Mouse (Mus musculus) layer of hippocampus, postnatal 14 days (tissue): Measurements from ENCODE around the gene Abi3. TPM values are rescaled to one million over a fixed set of nuclear protein-coding genes. Genes with fewer than 3 reads are reported as not detected.
A peak's percentile ranks its signal among the peaks of the same experiment; 100 is the strongest.

ENCODE experiments used
- DNase-seq, 2 experiments: peaks; one replicate each; pipeline ENCODE4 v3.0.0; 2021 to 2022; ENCODE audit warnings: low spot score in 2 of 2, mixed read lengths in 1 of 2
- total RNA-seq, 2 experiments: library from RNA; stranded (reverse); gene quantifications; 2 replicates each; pipeline ENCODE4 v1.2.3; 2021

The Abi3 gene
- total RNA-seq, 2 experiments from 2014 or later = 6.0 to 6.7 TPM

DNA sequence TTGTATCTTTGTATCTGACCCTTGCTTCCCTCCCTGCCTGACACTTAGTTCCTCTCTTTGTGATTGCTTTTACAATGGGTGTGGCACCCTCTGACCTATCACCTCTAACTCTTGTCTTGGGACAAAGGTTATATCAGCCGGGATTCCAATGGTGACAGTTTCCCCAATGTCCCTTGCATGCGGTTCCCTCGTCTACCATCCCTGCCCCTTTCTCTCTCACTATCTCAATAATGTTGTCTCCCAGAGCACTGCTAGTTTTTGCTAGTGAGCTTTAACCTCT, 15.2 kb downstream of the Abi3 start:
- DNase-seq = no peak

DNA sequence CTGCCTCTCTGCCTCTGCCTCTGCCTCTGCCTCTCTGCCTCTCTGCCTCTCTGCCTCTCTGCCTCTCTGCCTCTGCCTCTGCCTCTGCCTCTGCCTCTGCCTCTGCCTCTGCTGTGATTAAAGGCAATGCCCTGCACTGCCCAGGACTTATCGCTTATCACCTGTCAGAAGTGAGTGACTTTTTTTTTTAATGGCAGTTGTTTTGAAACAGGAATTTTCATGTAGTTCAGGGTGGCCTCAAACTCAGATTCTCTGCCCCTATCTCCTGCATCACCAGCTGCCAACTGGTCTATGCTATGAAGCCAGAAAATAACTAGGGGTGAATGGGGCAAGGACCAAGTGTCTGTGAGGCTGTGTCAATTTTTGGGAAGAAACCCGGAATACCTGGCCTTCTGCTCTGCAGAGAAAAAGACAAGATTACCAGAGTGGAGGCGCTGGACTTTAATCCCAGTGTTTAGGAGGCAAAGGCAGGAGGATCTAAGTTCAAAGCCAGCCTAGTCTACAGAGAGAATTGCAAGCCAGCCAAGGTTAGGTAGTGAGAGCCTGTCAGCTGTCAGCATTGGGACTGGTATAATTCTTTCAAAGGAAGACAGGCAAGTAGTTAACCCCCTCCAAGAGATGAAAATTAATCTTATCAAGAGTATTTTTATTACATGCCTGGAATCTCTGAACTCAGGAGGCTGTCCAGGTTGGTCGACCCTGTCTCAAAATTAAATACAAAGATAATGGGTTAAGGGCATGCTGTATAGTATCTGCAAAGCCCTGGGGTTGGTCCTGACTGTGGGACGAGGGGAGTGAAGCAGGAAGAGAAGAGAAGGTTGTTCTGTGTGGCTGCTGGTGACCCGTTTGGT, 15.7 kb downstream of the Abi3 start:
- DNase-seq = no peak

DNA sequence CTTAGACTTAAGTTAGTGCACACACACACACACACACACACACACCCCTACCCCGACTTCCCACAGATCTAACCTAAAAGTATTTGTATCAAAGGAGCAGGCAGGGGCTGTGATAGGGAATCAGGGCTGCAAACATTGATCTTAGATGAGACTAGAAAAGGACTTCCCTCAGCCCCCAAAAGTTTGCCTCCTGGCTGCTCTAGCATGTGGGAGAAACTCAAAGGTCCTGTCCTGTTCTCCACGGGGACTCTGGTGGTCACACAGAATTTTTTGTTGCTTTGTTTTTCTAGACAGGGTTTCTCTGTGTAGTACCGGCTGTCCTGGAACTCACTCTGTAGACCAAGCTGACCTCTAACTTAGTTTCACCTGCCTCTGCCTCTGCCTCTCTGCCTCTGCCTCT, 16.7 kb downstream of the Abi3 start:
- no peak for DNase-seq

DNA sequence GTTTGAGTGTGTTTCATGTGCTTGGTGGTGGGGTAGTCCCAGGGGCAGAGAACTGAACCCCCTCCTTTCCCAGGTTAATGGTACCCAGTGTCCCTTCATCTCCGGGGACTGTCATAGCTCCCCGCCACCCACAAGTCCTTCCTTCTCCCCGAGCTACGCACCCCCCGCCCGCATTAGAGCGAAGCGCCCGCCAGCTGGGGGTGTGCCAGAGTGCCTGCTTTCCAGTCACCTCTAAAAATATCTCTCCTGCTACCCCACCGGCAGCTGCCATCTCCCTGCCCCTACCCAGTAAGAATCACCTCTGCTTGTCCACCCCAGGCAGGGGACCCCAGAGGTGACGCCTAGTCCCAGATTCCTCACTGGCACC, 17.4 kb downstream of the Abi3 start:
- DNase-seq = peak in 1 of 2 experiments; percentile 55

DNA sequence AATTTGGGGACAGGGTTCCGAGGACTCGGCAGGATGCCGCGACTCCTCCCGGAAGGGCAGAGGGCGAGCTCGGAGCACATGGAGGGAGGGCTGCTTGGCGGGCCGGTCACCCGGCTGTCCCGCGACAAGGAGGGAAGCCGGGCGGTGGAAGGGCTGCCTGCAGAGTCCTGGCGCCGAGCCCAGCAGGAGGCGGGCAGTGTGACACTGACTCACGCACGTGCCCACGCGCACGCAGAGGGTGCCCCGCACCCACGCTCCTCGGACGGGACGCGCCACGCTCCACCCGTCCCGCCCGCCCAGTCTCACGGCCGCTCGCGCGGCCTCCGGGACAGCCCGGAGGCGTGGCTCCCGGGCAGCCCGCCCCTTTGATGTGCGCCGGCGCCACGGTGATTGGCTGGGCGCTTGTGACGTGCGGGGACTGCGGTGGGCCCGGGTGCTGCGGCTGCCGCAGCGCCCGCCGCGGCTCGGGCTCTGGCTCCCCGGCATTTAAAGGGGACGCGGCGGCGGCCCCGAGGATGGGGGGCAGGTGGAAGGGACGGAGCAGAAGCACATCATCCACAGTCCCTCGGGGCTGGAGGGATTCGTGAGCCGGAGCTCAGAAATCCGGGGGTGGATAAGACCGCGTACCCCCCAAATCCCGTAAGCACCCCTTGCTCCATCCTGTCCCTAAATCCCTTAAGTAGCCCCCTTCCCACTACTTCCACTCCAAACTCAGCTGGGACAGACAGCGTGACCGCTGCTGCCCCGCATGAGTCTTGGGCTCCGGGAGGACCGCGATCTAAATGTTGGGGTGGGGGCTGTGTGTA, 18.0 kb downstream of the Abi3 start, which contains the start of gene Phospho1:
Gene Phospho1 (plus strand): TSS at position 429 of the 806 bp plus-strand sequence.
- DNase-seq = peak; percentile 85 to 87

DNA sequence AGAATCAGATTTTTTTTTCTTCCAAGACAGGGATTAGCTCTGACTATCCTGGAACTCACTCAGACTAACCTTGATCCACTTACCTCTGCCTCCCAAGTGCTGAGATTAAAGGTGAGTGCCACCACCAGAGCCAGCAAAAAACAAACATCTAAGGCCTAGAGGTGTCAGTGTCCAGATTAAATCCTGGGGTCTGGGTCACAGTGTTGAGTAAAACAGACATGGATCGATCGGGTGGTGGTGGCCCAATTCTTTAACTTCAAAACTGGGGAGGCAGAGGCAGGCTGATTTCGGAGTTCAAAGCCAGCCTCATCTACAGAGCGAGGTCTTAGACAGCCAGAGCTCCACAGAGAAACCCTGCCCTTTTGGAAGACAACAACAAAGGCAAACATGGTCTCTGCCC, 19.8 kb downstream of the Abi3 start:
- DNase-seq = no peak

DNA sequence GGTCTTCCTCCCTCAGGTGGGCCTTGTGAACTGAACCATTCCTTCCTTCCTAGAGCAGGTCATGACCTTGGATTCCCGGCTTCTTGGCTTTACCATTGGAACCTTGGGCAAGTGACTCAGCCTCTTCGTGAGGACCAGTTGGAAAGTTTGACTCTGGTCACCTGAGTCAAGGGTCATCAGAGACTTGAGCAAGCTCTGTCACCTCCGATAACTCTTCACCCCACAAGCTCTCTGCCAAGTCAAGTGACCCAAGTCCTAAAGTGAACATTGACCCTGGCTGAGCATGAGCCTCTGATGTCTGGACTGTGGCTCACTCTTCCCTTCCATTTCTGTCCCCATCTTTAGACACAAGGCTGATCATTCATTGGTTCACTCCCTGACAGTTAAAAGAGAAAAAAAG, 20.8 kb downstream of the Abi3 start:
- no peak for DNase-seq

DNA sequence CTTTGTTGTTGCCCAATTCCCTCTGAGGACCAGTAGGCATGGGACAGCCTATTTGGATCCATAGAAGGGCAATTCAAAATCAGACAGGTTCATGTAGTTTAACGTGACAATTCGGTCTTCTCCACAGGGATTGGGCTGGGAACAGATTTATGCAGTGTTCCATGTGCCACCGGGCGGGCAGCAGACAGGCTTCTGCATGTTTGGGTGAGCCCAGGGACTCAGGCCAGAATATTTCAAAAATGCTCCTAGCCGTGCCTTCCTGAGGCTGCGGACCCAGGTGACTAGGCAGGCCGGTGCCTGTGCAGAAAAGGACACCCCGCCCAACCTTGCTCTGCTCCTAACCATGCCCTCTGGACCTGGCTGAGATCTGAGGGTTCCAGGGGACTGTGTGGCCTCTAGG, 23.1 kb downstream of the Abi3 start:
- DNase-seq = no peak

DNA sequence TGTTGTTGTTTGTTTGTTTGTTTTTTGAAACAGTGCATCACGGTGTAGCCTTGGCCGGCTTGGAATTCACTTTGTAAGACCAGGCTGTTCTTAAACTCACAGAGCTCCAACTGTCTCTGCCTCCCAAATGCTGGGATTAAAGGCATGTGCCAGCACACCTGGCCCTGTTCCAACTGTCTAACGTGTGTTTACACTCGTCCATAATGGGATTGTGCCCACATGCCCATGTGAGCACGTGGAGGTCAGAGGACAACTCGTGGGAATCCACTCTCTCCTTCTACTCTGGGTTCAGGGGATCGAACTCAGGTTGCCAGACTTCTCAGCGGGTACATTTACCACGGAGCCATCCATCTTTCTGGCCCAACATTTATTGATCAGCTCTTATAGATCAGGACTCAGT, 26.9 kb downstream of the Abi3 start:
- no peak for DNase-seq

DNA sequence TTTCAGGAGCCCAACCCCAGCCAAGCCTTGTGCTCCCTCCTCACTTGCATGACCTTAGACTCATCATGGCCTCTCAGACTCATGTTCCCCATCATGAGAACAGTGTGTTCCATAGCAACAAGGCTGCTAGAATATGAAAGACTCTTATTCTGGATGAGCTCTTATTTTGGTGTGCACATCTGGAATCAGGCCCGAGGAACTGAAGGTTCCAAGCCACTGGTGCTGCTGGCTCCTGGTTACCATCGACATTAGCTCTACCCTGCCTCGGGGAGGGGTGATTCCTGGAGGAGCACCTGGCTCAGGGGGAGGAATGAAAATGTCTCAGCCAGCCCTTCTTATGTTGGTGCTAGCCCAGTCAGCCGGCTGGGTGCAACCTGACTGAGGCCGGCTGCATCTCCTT, 27.4 kb downstream of the Abi3 start:
- no peak for DNase-seq

DNA sequence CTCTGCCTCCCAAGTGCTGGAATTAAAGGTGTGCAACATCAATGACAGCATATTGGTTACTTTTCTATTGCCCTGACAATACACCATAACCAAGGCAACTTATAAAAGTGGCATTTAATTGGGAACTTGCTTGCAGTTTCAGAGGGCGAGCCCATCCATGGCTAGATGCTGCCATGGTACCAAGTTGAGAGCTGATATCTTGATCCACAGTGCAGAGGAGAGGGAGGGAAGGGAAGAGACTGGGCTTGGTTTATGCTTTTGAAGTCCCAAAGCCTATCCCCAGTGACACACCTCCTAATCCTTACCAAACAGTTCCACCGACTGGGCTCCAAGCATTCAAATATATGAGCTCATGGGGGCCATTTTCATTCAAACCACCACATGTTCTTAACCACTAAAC, 28.2 kb downstream of the Abi3 start:
- DNase-seq = no peak

DNA sequence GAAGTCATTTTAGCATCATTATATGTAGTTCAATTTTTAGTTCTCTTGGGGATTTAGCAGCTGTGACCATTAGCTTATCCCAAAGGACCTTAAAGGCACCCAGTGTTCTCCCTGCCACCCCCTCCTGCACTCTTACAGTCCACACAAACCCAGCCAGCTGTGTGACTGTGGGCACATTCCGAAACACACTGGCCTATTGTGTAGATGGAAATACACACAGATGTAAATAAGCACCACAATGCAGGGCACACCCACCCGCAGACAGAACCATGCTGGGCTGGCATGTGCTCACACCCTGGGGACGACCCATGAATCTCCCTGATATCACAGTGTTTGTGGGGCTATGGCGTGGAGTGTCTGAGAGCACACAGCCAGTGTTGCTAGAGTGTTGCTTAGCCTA, 30.1 kb downstream of the Abi3 start:
- no peak for DNase-seq

DNA sequence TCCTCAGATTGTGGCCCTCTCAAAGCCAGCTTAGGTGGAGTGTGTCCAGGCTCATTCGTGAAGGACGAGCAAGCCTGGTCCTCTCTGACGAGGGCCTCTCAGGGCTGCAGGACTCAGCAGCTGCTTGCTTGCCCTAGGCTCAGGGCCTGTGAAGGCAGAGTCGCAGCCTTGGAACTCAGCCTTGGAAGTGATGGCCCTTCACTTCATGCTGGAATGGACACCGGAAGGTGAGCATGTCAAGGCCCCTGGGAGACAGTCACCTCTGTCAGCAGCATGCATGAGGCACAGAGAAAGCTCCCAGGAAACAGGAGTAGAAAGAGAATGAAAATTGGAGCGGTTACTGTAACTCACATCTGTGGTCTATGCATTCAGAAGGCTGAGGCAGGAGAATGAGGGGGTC, 30.5 kb downstream of the Abi3 start:
- DNase-seq = no peak

DNA sequence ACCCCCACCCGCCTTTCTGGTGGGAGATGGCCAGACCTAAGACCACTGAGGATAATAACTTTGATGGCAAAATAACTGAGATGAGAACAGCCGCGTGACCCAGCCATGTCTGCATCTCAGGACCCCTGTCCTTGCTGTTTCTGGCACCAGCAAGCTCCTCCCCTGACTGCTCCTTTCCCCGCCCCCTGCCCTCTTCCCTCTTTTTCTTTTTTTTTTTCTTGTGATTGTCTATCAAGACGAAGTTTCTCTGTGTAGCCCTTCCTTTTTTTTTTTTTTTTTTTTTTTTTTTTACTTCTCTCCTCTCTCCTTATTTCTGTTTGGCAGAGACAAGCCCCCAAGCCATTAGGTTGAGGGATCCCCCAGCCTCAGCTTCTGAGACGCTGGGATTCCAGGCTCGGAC, 31.4 kb downstream of the Abi3 start:
- no peak for DNase-seq

DNA sequence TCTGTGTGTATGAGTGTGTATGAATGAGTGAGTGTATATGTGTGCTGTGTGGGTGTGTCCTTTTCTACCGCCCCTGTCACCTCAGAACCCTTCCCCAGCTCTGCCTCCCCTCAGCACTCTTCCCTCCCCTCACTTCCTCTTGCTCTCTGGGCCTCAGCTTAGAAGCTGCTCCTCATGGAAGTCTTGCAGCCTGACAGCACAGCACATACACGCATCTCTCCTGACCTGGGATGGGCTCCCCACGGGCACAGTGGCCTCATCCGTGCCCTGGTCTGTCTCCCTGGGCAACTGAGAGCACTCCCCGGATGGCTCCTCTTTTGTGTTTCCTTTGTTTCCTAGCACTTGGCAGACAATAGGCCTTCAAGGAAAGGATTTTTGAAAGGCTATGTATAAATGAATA, 32.7 kb downstream of the Abi3 start:
- DNase-seq = no peak

DNA sequence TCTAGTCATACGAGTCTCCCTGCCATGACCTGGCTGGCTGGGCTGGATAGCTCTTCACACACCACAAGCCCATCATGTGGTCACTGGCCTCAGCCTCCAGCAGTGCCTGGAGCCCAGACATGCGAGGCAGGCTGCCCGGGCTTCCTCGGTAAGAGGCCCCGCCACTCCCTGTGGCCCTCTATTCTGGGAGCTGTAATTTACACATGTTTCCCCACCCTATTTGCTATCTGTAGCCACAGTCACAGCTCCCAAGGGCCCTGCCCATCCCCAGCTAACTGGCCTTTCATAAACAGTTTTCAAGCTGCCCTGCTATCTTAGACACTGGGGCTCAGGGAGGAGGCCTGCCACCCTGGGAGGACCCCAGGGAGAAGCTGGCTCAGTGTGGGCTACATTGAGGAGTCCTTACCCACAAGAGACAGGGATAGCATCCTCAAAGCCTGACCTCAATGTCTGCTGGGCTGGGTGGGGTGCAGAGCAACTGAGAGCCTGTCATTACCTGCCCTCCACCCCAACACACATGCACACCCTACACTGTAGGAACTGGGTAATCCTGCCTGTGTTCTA, 33.7 kb downstream of the Abi3 start:
- no peak for DNase-seq

DNA sequence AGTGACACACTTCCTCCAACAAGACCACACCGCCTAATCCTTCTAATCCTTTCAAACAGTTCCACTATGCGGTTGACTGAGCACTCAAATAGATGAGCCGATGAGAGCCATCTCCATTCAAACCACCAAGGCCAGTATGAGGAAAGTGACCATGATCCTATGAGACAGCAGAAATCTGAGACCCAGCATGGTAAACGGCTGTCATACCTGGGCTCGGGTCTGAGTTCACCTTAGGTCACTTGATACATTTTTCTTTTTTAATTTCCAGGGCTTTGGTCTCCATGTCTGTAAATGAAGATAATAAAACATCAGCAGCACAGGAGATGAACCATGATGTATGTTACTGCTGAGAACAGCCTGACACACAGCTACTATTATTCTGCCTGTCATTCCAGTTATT, 34.4 kb downstream of the Abi3 start:
- DNase-seq = no peak

DNA sequence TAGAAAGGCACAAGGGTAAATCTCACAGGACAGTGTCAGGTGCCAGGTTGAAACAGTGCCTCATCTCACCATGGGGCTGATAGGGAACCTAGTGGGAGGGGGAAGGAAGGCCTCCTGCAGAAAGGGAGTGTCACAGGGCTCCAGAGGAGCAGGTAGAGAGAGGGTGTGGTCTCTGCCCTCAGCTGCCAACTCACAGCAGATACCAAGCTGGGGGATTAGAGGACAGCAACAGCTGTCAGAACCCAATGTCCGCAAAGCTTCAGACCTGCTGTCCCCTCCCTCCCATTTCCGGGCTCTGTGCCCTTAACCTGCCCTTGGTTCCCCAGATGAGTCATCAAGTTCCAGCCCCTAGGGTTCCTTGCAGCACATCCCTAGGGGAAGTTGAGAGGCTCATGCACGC, 36.7 kb downstream of the Abi3 start:
- no peak for DNase-seq

DNA sequence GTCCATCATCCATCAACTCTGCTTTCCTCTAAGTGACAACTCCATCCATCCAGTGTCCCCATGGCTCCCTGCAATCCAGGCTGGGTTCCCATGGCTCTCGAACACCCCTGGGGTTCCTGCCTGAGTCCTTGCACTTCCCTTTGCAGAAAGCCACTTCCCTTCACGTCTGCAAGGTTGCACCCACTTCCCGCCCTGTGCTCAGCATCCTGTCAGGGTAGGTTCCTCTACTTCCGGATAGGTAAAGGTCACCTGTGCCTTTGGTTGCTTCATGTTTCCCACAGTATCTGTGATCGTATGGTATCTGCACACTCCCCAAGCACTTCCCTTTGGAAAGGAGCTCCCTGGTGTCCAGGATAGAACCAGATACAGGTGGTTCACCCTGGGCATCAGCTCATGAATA, 37.3 kb downstream of the Abi3 start:
- DNase-seq = no peak

DNA sequence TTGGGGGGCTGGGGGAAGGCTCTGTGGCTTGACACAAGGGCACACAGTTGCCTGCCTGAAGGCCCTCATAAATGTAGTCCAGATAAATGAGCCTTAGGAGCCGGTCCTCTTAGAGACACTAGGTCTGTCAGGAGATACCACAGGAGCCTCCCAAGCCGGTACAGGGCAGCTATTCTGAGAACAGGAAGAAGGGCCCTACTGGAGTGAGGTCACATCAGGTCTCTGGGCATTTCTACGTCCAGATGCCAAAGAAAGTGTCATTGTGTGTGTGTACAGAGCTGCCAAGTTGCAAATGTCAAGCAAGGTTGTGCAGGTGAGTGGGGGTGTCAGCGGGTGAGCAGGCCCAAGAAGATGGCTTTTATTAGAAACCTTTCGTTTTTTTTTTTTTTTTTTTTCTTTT, 46.7 kb downstream of the Abi3 start:
- DNase-seq = no peak

DNA sequence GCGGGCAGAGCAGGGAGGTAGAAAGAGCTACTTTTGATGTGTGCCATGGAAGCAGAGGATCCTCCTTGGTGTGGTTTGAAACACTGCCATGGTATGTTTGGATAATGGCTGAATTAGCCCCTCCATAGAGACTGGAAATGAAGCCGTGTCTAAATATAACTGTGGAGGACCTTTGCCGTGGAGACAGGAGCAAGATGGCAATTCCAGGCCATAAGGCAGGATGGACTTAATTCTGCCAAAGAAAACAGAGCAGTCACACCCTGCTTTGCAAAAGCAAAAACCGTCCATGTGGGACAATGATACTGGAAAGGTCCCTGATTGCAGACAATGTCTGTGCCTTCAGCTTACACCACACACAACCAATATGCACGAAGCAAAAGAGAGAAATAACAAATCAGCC, 48.1 kb downstream of the Abi3 start:
- DNase-seq = no peak

DNA sequence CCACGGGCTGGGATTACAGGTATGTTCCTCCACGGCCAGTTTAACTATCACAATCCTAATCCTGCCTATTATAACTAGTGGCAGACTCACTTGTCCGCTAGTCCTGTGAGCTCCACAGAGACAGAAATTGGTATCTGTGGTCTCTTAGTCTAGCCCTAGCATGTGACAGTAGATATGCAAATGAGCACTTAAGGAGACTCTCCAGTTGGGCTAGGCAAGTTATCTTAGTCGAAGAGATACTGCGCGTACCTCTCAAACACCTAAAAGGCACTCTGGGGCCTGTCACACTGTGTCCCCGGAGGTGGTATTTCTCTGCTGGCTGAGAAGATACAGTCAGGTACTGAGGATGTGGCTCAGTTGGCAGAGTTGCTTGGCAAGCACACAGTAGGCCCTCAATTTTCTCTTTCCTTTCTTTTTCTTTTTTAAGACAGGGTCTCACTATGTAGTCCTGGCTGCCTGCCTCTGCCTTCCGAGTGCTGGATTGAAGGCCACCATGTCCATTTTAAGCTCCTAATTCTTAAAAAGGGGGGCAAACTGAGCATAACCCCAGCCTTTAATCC, 49.2 kb downstream of the Abi3 start:
- no peak for DNase-seq
